Mouse (Mus musculus) right cerebral cortex, postnatal 36 days (tissue): ENCODE data around the gene Dupd1.

ENCODE experiments used
- DNase-seq, 2 experiments: peaks; one replicate each; pipeline ENCODE4 v3.0.0; 2022; ENCODE audit warnings: low spot score in 2 of 2, mixed read lengths in 1 of 2

Gene Dupd1

DNA sequence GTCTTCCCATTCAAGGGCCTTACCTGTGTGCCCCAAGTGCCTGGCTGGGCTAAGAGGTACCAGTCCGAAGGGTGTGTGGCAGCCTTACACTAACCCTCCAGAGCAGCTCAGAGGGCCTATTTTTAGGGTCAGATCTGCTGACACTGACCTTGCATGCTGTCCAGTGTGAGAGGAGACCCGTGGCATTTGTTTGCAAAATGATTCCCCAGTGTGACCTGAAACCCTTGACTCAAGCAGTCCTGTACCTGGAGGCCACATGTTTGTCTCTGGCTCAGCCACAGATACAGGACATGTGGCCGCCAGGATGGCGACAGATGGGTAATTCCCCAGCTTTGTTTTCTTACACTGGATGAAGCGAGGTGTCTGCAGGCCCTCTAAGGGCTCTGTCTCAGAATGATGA lies at the start of gene Dupd1:
Dupd1 (minus strand) TSS at position 91 of the 400 bp plus-strand sequence.
- DNase-seq, result no peak

DNA sequence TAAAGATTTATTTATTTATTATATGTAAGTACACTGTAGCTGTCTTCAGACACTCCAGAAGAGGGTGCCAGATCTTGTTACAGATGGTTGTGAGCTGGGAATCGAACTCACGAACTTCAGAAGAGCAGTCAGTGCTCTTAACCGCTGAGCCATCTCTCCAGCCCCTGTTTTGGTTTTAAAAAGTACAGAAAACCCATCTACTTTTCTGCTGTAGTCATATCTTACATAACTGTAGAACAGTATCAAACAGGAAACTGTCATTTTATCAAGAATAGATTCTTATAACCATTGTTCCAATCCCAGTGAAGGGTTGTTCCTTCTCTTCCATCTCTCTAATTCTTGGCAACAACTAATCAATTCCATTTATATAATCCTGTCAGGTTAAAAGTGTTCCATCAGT lies 49.4 kb upstream of the Dupd1 start:
- no peak for DNase-seq

DNA sequence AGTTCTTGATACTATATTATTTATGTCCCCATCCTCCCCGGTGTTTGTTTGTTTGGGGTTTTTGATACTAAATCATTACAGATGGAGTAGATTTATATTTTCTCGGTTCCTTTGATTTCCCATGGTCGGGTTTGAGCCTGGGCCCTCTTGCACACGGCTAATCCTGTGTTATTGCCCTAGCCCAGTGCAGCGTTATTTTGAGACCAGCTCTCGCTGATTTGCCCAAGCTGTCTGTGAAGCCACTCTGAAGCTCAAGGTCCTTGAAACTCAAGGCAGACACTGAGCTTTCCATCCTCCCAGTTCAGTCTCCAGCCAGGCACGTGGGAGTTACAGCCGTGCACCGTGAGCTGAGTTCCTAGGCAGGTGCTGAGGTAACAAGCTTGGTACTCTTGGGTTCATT lies 47.2 kb upstream of the Dupd1 start:
- DNase-seq, result no peak

DNA sequence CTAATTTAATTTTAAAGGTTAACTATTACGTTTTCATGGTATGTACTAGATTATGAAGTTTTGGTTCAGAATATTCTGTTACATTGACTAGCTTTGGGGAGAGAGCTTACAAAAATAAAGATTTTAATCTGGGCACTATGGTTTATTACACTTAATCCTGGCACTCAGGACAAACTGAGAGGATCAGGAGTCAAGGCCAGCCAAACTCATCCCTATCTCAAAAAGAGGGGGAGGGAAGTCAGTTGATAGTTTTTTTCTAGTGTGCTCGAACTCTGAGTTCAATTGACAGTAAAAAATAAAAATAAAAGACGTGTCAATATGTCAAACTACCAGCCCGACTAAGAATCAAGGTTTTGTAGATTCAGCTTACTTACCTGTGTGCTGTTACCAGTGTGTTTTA lies 39.0 kb upstream of the Dupd1 start:
- DNase-seq, result no peak

DNA sequence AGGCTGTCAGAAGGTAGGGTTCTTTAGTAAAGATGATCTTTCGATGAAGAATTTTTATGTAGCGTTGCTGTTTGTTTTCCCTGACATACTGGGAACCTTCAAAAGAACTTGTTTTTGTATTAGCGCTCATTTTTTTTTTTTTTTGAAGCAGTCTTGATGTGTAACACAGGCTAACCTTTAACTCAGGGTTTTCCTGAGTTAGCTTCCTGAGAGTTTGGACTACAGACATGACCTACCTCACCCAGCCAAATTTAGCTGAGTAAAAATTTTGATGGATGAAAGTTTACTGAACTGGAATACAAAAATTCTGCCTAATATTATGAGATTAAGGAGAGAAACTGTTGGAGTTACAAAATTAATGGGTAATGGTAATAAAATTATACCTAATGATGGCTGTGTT lies 38.0 kb upstream of the Dupd1 start:
- DNase-seq, result no peak

DNA sequence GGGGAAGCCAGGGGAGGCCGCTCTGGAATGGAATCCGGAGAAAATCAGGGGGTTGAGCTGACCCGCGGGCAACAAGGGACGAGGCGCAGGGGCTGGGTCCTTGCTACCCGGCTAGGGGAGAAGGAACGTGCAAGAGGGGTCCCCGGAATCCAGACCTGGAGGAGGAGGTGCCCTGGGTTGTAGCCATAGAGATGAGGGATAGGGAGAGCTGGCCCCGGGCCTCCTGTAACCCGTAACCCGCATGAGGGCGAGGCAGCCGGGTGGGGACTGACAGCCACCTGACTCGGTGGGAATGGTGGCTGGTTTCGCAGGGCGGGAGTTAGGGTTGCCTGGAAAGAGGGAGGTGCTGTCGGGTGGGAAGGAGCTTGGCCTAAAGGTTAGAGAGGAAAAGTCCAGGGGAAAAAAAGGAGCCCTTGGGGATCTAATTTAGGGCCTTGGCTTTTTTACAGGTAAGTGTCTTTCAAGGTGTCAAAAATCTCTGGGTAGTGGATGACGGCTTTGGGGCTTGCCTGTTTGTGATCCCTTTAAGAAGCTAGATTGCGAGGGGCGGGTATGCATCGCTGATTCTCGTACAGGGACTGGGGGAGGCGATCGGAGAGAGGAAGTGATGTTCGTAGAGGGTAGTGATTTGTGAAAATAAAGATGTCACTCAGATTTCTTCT lies 36.6 kb upstream of the Dupd1 start, which contains the start of gene Dusp13:
Dusp13 (minus strand) TSS at position 301 of the 662 bp plus-strand sequence.
- peak; percentile 60 to 65 for DNase-seq

DNA sequence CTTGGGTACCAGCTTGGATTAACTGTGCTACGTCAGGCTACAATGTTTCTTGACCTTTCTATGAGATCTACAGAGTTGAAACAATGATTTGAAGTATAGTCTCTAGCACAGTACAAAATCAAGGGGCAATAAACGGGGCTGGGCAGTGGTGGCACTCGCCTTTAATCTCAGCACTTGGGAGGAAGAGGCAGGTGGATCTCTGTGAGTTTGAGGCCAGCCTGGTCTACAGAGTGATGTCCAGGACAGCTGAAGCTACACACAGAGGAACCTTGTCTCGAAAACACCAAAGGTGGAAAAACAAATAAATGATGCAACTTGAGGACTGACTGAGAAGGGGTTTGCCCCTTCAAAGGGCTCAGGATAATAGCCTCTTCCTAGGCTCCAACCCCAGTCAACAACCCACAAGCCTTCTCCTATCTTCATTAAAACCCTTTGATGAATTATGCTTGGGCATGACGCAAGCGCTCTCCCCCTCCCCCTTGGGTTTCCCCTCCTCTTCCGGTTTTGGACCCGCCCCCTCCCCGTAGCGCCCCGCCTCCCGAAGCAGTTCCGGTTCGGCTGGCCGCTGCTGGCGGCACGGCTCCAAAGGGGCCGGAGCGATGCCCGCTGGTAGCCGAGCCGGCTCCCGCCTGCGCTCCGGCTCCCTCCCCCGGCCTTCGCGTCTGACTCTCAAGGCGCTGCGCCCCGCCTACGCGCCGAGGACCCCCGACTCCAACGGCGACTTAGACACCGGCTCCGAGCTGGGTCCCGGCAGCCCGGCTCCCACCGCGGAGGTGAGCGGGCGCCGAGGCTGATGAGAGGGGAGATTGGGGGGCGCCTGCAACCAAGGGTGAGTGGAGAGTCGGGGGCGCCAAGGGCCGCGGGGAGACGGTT lies 35.9 kb upstream of the Dupd1 start, which contains the start of gene Samd8:
Samd8 (plus strand) TSS at position 524 of the 873 bp plus-strand sequence.
- DNase-seq, result peak; percentile 79 to 80

DNA sequence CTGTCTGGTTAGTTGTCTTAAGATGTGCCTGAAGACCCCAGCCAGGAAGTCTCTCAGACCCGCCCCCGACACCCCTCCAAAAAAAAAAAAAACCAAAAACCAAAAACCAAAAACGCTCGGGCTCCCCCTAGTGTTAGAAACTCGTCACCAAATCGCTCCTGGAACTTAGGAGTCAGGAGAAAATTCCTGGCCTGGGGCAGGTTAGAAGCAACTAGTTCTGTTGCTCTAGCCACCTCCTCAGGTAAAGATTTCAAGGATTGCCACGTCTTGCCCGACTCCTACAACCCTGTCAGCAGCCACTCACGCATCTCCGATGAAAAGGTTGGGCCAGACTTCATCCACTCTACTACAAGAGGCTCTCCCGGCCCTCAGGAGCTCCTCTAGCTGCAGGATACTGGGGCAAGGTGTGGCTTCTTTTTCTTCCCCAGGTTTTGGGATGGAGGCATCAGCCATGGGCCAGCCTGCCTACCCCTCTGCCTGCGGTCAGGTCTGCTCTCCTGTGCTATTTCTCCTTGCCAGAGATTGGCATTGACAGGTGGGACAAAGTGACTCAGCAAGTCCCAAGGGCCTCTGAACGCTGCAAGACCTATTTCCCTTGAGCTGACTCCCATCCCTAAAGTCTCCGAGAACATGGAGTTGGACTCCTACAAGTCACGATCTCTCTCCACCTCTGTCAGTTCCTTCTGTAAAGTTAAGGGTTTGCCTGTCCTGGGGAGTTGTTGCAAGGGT lies 33.9 kb upstream of the Dupd1 start:
- no peak for DNase-seq

DNA sequence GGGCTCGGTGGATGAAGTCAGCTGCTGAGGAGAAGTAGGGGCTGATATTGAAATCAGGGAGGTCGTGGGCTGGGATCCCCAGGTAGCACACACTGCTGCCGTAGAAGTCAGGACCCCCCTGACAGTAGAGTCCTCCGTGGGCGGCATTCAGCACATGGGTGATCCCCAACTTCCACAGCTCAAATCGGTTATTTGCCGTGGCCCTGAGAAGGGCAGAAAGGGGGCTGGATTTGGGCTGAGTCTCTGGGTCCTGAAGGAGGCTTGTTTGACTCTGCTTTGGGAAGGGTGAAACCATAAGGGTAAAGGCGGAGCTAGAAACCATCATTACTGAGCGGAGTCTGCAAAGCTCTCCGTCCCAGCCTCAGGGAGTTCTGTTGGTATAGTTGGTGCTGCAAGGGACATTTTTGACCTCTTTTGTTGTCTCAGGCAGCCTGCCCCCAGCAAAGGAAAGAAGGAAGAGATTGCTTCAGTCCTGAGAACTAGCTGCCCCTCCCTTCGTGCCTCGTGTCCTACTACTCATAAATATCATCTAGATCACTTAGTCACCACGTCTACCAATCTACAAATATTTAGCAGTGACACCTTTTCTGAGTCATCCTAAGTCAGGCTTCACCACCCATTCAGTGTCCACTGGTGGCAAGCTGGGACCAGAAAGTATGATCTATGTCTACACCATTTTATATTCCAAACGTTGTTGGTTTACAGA lies 33.2 kb upstream of the Dupd1 start:
- no peak for DNase-seq

DNA sequence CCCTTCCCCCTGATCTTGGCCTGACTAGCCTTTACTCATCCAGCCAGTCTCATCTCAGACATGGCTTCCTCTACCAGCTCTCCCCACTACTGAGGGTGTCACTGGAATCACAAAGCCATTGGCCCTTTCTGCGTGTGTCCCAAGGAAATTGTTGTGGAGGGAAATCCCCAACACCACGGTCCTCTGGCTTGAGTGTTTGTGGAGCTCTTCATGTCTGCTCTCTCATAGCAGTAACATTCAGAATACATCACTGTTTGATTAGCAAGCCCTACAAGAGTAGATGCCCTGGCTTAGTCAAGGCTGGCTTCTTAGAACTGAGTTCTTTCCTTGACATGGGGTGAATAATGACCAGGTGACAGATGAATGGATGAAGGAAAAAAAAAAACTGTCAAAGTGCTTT lies 32.5 kb upstream of the Dupd1 start:
- DNase-seq, result no peak

DNA sequence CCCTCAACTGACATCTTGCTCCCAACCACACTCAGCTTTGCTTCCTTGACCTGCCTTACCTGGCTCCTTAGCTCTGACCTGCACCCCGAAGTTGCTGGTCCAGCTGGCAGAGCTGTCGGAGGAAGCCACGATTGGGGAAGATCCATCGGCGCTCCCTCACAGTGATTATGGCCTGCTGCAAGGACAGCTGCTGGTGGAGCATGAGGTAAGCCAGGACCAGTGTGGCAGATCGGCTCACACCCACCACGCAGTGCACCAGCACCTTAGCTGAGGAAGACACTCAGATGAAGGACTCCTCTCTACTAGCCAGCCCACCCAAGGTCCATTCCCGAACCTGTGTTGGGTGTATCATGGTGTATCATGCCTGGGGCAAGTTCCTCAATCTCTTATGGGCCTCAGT lies 31.9 kb upstream of the Dupd1 start:
- no peak for DNase-seq

DNA sequence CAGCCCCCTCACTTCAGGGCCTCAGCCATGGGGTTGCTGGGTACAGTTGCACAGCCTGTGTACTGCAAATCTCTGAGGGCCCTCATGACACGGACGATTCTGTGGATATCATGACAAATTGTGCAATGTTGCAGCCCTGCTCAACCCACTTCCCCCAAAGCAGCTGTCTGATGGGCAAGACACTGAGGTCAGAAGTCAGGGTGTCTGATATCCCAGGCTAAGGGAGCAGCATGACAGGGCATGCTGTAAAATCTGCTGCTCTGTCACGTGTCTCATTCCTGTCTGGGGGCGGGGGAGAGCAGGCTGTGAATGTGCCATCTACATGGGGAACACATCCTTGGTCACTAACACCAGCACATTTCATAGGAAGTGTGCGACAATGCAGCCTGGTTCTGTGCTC lies 30.8 kb upstream of the Dupd1 start:
- DNase-seq, result no peak

DNA sequence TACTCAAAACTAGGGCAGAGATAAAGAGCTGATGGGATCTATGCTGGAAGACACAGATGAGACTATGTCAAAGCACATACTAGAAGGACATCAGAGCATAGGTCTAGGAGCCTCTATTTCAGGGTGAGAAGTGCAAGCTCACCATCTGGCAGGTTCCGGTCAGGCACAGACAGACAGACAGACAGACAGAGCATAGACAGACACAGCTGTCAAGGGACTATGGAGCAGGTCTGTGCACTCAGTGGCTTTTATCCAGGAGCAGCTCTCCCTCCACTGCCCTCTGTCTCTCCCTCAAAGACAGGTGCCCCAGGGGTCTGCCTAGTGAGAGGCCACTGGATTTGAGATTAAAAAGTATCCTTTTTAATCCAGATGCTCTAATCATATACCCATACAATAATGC lies 29.8 kb upstream of the Dupd1 start:
- DNase-seq, result no peak

DNA sequence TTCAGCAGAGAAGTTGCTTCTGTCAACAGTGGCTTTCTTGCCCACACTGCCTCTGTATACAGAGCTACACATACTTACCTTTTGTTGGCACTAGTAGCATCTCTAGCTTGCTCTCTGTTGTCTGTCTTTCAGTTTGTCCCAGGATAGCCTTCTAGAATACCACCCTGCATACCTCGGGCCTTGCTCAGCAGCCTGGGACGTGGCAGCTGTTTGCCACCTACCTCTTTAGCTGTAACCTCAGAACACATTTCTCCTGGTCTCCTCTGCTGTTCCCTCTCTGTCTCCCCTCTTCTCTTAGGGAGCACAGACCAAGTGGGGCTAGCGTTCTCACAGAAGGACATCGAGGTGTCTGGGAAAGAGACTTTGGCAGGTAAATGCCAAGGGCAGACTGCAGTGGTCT lies 28.1 kb upstream of the Dupd1 start:
- no peak for DNase-seq

DNA sequence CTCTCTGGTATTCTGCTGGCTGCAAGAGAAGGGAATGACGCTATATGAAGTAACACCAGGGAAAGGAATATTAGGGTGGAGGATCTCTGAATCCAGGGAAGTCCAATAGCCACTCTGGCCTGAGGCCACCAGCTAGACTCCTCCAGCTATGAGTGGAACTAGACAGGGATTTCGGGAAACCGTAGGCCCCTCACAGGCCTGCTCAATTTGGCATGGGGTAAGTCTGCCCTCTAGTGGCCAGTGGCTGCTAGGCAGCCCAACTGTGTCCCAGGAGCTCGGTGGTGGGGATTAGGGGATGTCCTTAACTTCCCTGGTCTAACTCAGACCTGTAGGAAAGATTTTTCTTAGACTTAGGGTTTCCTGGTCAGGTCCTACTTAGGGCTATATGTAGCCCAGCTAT lies 27.4 kb upstream of the Dupd1 start:
- DNase-seq, result peak; percentile 53 to 61

DNA sequence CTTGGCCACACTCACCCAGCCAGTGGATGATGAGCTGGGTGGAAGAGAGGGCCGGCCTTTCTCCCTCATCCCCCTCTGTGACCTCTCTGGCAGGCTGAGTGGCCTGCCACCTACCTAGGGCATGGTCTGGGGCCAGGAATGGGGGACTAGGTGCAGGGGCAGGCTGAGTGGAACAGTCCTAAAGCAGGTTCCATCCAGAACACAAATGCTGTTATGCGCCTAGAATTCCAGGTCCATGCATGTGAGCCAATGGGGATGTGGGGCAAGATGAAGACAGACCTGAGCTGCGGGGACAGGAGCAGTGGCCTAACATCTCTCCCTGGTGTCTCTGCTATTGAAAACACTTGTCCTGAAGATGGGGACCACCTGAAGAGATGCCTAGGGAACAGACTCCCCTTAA lies 26.9 kb upstream of the Dupd1 start:
- DNase-seq, result no peak

DNA sequence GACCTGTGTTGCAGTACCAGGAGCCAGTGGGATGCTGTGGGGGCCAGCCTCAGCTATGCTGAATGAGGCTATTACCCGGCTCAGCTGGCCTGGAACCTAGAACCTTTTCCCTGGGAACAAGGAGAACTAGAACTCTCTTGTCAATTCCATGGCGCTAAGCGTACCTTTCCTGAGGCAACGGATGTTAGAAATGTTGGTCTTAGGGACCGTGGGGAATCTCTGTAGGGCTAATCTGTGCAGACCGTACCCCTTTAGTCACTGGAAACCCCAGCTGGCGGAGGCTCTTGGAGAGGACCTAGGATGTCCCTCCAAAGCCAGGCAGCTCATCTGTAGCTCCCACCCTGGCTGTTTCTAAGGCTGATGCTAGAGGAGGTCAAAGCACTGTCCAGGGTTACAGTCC lies 26.0 kb upstream of the Dupd1 start:
- DNase-seq, result no peak

DNA sequence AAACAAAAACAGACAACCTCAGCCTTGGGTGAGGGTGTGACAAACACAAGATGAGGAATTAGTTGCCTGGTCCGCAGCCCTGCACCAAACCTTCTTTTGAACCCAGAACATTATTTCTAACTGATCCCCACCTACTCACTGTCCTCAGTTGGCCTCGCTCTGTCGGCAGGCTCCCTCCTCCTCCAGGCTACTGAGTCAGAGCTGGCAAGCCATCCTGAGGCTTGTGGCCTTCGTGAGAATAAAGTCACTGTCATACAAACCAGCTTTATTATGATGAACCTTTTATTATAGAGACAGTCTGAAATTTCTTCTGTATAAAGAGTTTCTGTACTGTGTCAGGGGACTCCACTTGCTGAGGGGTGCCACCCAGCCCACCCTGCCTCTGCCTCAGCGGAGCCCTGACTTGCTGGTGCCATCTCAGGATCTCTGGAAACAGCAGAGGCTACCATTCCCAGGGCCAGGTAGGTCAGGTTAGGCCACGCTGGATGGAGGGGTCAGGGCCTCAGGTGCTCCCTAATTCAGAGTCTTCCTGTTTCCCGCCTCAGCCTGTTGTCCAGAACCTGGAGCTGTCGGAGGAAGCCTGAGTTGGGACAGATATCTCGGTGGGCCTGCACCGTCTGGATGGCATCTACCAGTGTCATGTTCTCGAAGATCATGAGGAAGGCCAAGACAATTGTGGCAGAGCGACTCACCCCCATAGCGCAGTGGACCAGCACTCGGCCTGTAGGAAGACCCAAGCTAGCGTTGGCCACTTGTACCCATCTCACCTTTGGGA lies 18.9 kb upstream of the Dupd1 start:
- DNase-seq, result no peak

DNA sequence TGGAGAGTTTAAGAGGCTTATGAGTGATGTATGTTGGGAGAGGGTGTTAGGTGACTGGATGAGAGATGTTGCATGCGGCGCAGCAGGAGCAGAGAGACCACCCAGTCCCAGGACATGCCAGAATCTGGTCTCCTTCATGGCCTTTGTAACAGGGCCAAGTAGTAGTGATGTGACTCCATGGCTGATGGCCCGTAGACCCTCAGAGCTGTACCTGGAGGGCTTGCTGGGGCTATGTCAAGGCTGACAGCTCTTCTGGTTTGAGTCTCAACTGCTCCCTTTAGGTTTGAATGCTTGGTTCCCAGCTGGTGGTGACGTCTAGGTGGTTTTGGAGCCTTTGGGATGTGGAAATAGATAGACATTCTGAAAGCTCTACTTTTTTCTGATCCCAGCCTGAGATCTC lies 15.6 kb upstream of the Dupd1 start:
- DNase-seq, result no peak

DNA sequence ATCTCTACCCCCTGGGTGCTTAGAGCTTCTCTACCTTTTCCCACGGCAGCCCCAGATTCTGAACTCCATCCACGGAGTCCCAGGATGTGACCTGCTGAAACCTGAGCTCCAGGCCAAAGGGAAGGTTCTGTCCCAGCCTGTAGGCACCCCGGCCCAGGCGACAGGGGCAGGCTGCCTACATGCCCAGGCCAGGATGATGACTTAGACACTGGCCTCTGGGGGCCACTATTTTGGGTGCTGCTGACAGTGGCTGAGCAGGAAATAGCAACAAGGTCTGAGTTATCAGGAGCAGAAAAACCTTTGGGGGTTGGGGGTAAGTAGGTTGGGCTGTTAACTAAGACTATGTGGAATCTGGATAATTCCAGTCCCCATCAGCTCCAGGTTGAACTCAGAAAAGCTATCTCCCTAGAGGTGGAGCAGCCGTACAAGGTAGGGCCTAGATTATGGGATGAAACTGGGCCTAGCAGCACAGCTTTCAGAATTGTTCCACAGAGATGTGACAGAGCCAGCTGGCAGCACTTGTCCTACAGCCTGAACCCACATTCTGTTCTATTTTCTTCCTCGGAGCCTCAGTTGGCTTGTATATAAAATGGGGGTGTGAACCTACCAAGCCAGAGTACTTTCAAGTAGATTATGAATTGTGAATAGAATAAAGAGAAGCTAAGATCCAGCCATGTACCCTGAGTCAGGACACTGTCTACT lies 14.8 kb upstream of the Dupd1 start:
- DNase-seq, result peak; percentile 25 to 63
